Mouse (Mus musculus): ENCODE measurements at regions not wholly inside any gene's neighbourhood (a gene's known extent, or its start where the extent isn't known, plus 50 kb on each side); places are given as distances from the start of the nearest gene placed in this dataset.

DNA sequence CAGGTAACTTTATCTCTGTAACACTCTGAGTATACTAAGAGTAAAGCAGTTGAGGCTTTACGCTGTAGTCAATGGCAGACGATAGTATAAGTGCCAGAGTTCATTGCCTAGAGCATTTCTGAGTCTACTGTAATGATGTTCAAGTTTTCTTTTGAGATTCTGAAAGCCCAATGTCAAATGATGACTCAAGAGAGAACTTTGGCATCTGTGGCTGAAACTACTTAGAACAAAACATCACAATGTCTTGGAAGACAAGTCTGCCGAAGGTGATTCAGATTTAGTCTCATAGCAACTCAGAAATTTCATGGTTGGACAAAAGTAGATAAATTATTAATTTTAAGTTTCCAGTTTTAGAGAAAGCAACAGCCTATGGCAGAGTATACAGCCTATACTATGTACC is 474.2 kb upstream of the A1bg start:
- TF ChIP-seq CTCF (IDR thresholded peaks at IDR 0.05; ENCODE audit: borderline replicate concordance, control insufficient read depth, extremely low read depth, insufficient read depth, low read length, poor library complexity) (no peak), POLR2A (IDR thresholded peaks at IDR 0.05; ENCODE audit: control insufficient read depth, extremely low read depth, insufficient read depth, low read length, poor library complexity) (no peak)
